Mouse (Mus musculus) embryonic stem cell, embryonic (primary cell): Measurements from ENCODE around the gene Gys1.

Experiments
- CTCF ChIA-PET, 4 experiments: fragments of 300-600 bp in 2 of 4; fragments of 350-600 bp in 2 of 4; sonication (Branson Sonifier 250); formaldehyde crosslinking; loops; one replicate each; lab custom pipeline; 2022; ENCODE audit warnings: inconsistent platforms in 2 of 4; lab: Charles Lee
- POLR2A ChIA-PET, 4 experiments: fragments of 300-600 bp in 2 of 4; fragments of 350-600 bp in 2 of 4; sonication (Branson Sonifier 250); formaldehyde crosslinking; loops; one replicate each; lab custom pipeline; 2022; ENCODE audit warnings: antibody characterized with exemption in 4 of 4, inconsistent platforms in 1 of 4; lab: Charles Lee

Gys1 gene

DNA sequence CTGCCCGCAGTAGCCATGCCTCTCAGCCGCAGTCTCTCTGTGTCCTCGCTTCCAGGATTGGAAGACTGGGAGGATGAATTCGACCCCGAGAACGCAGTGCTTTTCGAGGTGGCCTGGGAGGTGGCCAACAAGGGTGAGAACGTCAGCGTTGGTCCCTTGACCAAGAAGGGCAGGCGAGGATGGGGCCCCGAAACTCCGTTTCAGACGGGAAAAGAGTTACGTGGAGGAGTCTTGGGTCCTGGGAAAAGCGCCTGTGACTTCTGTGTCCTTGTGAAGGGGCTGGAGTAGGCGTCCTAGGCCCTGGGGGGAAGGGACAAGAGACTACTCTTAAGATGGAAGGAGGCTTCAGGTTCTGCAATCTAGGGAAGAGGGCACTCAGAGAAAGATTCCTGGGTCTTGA lies 394 bp downstream of the Gys1 start:
- CTCF ChIA-PET = interaction anchor here (0.5 to 5.1 kb wide), 78 partner anchors 9 to 811 kb away, joined by 3 to 53 read pairs (median 4); partner anchors contain the start of genes Aldh16a1 (in 2 of the 4), Kcna7 (in 2 of the 4), Akt1s1 (in 1 of the 4) and Car11 (in 1 of the 4)
- POLR2A ChIA-PET = interaction anchor here (0.6 to 10.2 kb wide), 90 partner anchors 9 to 418 kb away, joined by 3 to 114 read pairs (median 5); partner anchors contain the start of genes Snrnp70 (in 4 of the 4), Ftl1 (in 3 of the 4), Lhb (in 3 of the 4) and Ntf5 (in 3 of the 4)

- POLR2A ChIA-PET = interaction anchor here in 3 of 4 experiments (0.6 to 10.2 kb wide), 28 partner anchors 12 to 282 kb away, joined by 3 to 114 read pairs (median 6); partner anchors contain the start of genes Ftl1 (in 3 of the 3), Lhb (in 2 of the 3), Snrnp70 (in 2 of the 3) and Aldh16a1 (in 1 of the 3)
- CTCF ChIA-PET = interaction anchor here (0.7 to 5.1 kb wide), 14 partner anchors 11 to 388 kb away, joined by 3 to 44 read pairs (median 4); partner anchors contain the start of genes Kcna7 (in 1 of the 4) and Snrnp70 (in 1 of the 4)
Observed at GRCm38 (mm10) chr7:45436444-45436843, 1.8 kb downstream of the Gys1 start.

GRCm38 (mm10) chr7:45437046-45437445 lies 2.4 kb downstream of the Gys1 start:
- ChIA-PET POLR2A (interaction anchor here in 3 of 4 experiments (0.5 to 10.2 kb wide), 39 partner anchors 10 to 369 kb away, joined by 3 to 114 read pairs (median 5); partner anchors contain the start of genes Ftl1 (in 3 of the 3), Lhb (in 2 of the 3), Ntf5 (in 2 of the 3) and Snrnp70 (in 2 of the 3)), CTCF (interaction anchor here (0.7 to 5.1 kb wide), 20 partner anchors 10 to 388 kb away, joined by 3 to 44 read pairs (median 4); partner anchors contain the start of genes Kcna7 (in 2 of the 4), Lhb (in 1 of the 4), Slc6a21 (in 1 of the 4) and Snrnp70 (in 1 of the 4))

DNA sequence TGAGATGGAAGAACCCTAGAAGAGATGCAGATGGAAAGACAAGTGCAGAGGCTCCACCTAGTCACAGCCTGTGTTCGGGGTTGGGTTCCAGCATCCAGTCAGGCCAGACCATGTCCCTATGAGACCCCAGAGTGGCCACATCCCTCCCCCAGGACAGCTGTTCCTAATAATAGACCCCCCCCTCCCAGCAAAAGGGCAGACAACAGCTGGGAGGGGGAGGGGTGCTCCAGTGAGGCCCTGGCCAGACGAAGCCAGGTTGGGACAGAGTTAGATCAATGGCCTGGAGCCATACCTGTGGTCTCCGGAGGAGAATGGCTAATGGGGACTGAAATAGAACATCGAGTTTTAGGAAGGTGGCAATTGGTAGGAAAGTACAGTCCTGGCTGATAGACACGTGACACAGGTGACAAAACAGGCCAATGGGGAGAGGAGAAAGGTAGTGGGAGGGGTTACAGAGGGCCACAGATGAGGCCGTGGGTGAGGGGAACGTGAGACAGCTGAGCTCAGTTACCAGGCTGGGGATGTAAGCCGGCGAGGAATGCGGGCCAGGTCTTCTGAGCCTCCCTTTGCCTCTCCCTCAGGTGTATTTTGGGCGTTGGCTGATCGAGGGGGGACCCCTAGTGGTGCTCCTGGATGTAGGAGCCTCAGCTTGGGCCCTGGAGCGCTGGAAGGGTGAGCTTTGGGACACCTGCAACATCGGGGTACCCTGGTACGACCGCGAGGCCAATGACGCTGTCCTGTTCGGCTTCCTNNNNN lies 3.1 kb downstream of the Gys1 start, which contains the start of gene Ruvbl2:
Ruvbl2 (minus strand) TSS at position 576 of the 756 bp plus-strand sequence.
- CTCF ChIA-PET = interaction anchor here (0.7 to 5.1 kb wide), 26 partner anchors 10 to 283 kb away, joined by 3 to 44 read pairs (median 4); partner anchors contain the start of genes Kcna7 (in 2 of the 4), Lhb (in 1 of the 4) and Slc6a21 (in 1 of the 4)
- POLR2A ChIA-PET = interaction anchor here in 3 of 4 experiments (0.5 to 10.2 kb wide), 44 partner anchors 10 to 370 kb away, joined by 3 to 114 read pairs (median 5); partner anchors contain the start of genes Ftl1 (in 3 of the 3), Lhb (in 2 of the 3), Ntf5 (in 2 of the 3) and Snrnp70 (in 2 of the 3)

DNA sequence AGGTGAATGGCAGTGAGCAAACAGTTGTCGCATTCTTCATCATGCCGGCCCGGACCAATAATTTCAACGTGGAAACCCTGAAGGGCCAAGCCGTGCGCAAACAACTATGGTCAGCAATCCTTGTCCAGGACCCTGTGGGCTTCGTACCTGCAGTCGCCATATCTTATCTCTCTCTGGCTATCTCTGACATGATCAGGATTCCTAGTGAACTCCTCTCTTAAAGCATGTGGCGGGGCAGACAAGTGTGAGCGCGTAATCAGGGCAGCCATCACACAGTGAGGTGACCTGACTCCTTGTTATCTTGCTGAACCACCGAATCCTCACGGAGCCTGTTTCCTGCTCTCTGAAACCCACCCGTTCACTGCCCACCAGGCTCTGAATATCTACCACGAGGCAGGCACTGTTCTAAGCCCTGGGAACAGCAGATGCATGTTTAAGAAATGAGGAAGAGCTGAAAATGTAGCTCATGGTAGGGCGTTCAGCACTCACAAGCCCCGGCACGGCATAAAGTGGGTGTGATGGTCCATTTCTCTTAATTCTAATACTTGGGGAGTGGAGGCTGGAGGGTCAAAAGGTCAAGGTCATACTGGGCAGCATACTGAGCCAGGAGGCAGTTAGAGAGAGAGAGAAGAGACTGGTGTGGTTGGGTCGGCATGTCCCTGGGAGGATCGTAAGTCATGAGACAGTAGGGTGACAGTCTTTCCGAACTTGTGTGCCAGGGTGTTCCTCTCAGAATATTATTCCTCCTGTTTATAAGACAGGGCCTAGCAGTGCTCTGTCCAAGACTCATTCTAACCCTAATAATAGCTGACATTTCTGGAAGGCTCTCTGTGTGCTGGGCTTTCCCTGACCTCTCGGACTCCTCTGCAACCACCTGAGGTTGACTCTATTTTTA lies 9.1 kb downstream of the Gys1 start:
- ChIA-PET CTCF (interaction anchor here in 3 of 4 experiments (0.5 to 2.2 kb wide), 3 partner anchors 9 to 143 kb away, joined by 3 to 12 read pairs (median 4); partner anchors contain the start of gene Gys1 (in 2 of the 3)), POLR2A (interaction anchor here in 3 of 4 experiments (0.6 to 3.4 kb wide), 14 partner anchors 9 to 228 kb away, joined by 3 to 18 read pairs (median 4); partner anchors contain the start of genes Ftl1 (in 3 of the 3), Gys1 (in 2 of the 3), Kcna7 (in 1 of the 3) and Tead2 (in 1 of the 3))

DNA sequence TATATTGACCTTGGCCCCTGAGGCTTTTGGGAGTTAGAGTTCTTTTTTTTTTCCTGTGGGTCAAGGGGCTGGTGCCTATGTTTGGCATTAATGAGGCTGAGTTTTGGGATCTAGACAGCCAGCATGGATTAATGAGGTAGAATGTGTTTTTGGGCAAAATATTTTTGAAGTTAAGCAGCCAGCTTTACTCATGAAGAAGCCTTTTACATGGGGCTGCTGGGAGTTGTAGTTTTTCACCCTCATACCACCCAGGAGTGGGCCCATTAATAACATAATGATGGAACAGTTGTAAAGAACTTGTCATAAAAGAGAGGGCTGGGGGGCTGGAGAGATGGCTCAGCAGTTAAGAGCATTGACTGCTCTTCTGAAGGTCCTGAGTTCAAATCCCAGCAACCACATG lies 11.9 kb downstream of the Gys1 start:
- CTCF ChIA-PET = interaction anchor here (0.6 to 3.9 kb wide), 22 partner anchors 9 to 181 kb away, joined by 3 to 44 read pairs (median 6); partner anchors contain the start of genes Kcna7 (in 3 of the 4), Ruvbl2 (in 3 of the 4), Gys1 (in 2 of the 4) and Bax (in 1 of the 4)
- POLR2A ChIA-PET = interaction anchor here (0.5 to 5.7 kb wide), 16 partner anchors 10 to 273 kb away, joined by 3 to 102 read pairs (median 20); partner anchors contain the start of genes Bax (in 3 of the 4), Ftl1 (in 2 of the 4), Gys1 (in 2 of the 4) and Ruvbl2 (in 2 of the 4)

DNA sequence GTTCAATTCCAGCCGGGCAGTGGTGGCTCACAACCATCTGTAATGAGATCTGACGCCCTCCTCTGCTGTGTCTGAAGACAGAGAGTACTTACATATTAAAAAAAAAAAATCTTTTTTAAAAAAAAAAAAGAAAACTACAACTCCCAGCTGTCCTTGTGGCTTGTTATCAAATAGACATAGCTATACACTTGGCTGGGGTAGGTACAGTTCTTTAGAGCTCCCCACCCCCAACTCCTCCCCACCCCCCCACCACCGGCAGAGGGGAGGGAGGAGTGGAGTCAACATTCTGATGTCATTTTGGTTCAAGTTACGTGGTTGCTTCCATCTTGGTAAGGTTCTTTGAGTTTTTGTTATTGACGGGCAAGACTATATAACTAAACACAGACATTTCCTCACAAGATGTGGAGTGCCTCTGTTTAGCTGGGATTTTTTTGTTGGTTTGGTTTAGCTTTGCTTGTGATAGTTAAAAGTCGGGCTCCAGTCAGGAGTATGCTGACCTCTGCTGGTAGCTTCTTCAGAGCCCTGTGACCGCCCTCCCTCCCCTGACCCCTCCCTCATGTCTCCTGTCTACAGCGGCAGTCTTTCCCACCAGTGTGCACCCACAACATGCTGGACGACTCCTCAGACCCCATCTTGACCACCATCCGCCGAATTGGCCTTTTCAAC lies 12.8 kb downstream of the Gys1 start:
- ChIA-PET CTCF (interaction anchor here (0.6 to 3.9 kb wide), 71 partner anchors 9 to 353 kb away, joined by 3 to 44 read pairs (median 4); partner anchors contain the start of genes Gys1 (in 4 of the 4), Kcna7 (in 4 of the 4), Ruvbl2 (in 4 of the 4) and Ntf5 (in 2 of the 4)), POLR2A (interaction anchor here (0.5 to 5.7 kb wide), 84 partner anchors 7 to 1627 kb away, joined by 3 to 102 read pairs (median 4); partner anchors contain the start of genes Ftl1 (in 4 of the 4), Bax (in 3 of the 4), Gys1 (in 3 of the 4) and Kcna7 (in 3 of the 4))

- CTCF ChIA-PET = interaction anchor here in 3 of 4 experiments (0.6 to 3.9 kb wide), 13 partner anchors 11 to 233 kb away, joined by 3 to 44 read pairs (median 6); partner anchors contain the start of genes Gys1 (in 2 of the 3), Ruvbl2 (in 2 of the 3), Bax (in 1 of the 3) and Kcna7 (in 1 of the 3)
- POLR2A ChIA-PET = interaction anchor here (0.5 to 5.7 kb wide), 27 partner anchors 8 to 248 kb away, joined by 3 to 102 read pairs (median 5); partner anchors contain the start of genes Ftl1 (in 4 of the 4), Bax (in 2 of the 4), Gys1 (in 2 of the 4) and Ruvbl2 (in 2 of the 4)
Observed at GRCm38 (mm10) chr7:45449974-45450373, 15.3 kb downstream of the Gys1 start.

GRCm38 (mm10) chr7:45451344-45451982 lies 16.8 kb downstream of the Gys1 start:
- POLR2A ChIA-PET = interaction anchor here in 3 of 4 experiments (0.7 to 5.7 kb wide), 15 partner anchors 7 to 267 kb away, joined by 3 to 102 read pairs (median 4); partner anchors contain the start of genes Bax (in 2 of the 3), Ftl1 (in 2 of the 3), Kcna7 (in 1 of the 3) and Plekha4 (in 1 of the 3)
- CTCF ChIA-PET = interaction anchor here in 3 of 4 experiments (0.7 to 1.4 kb wide), 7 partner anchors 9 to 269 kb away, joined by 3 to 5 read pairs (median 3); partner anchors contain the start of genes Fam83e (in 1 of the 3) and Gys1 (in 1 of the 3)

- ChIA-PET POLR2A (interaction anchor here (0.5 to 4.6 kb wide), 23 partner anchors 10 to 134 kb away, joined by 3 to 63 read pairs (median 7); partner anchors contain the start of genes Bax (in 3 of the 4), Ruvbl2 (in 2 of the 4), Gys1 (in 1 of the 4) and Kcna7 (in 1 of the 4)), CTCF (interaction anchor here in 1 of 4 experiments (1.1 kb wide), 1 partner anchor 174 kb away, joined by 3 read pairs; no protein-coding TSS in a partner anchor)
Observed at GRCm38 (mm10) chr7:45454971-45455370, 20.3 kb downstream of the Gys1 start.

GRCm38 (mm10) chr7:45455932-45456696 lies 21.5 kb downstream of the Gys1 start:
- POLR2A ChIA-PET = interaction anchor here (0.5 to 4.7 kb wide), 142 partner anchors 7 to 1102 kb away, joined by 3 to 102 read pairs (median 4); partner anchors contain the start of genes Bax (in 3 of the 4), Gys1 (in 3 of the 4), Ntf5 (in 3 of the 4) and Ruvbl2 (in 3 of the 4)
- CTCF ChIA-PET = interaction anchor here (0.6 to 1.5 kb wide), 23 partner anchors 8 to 262 kb away, joined by 3 to 13 read pairs (median 4); partner anchors contain the start of genes Gys1 (in 2 of the 4), Ruvbl2 (in 2 of the 4) and Sphk2 (in 1 of the 4)

DNA sequence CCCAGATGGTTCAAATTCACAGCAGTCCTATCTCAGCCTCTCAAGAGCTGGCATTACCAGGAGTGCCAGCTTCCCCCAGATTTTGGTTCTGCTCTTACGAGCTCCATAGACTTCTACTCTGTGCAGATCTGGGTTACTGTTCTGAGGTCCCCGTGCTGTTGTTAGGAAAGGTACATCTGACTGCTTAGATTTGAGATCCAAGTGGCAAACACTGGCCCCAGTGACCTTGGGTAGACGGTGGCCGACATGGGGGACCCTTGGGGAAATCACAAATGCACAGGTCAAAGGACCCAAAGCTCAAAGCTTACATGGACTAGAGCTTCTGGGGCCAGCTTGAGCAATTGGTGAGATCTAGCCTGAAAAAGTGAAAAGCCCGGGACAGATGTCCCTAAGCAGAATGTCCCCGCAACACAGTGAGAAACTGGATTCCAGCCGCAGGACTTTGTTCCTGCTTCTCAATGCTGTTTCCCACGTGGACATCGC lies 22.1 kb downstream of the Gys1 start:
- POLR2A ChIA-PET = interaction anchor here (0.5 to 4.7 kb wide), 139 partner anchors 8 to 1103 kb away, joined by 3 to 102 read pairs (median 4); partner anchors contain the start of genes Bax (in 3 of the 4), Gys1 (in 3 of the 4), Ntf5 (in 3 of the 4) and Ruvbl2 (in 3 of the 4)
- CTCF ChIA-PET = interaction anchor here (0.6 to 1.5 kb wide), 20 partner anchors 9 to 261 kb away, joined by 3 to 13 read pairs (median 4); partner anchors contain the start of genes Gys1 (in 2 of the 4), Ruvbl2 (in 2 of the 4) and Sphk2 (in 1 of the 4)
